Mouse (Mus musculus) megakaryocyte-erythroid progenitor cell, adult 5-6 weeks (primary cell): ENCODE data around the gene Usp1. TPM values are rescaled to one million over a fixed set of nuclear protein-coding genes. Genes with fewer than 3 reads are reported as not detected.
"Not testable (repeated sequence)": the region's sequence is repeated elsewhere in the genome, so short reads cannot be mapped to it uniquely, and the experiment has no call there.

Source experiments
- ATAC-seq: replicated peaks from 2 replicates; pipeline ENCODE4 v1.8.0; 2016; ENCODE audit warnings: mild to moderate bottlenecking, inconsistent platforms; ENCODE audit not compliant: severe bottlenecking, poor library complexity, low FRiP score, low TSS enrichment
- total RNA-seq, 2 experiments: library from RNA; stranded (forward) in 1 of 2; stranded (reverse) in 1 of 2; fragments of 200-1000, 215-1000 nt in 1 of 2; fragments of >200 nt in 1 of 2; fragmentation: Nextera tagmentation in 1 of 2; gene quantifications; 2 replicates each; pipeline ENCODE4 v1.2.3; 2014 to 2017

Usp1 gene
- 93.8 and 111 TPM in 2 replicates for total RNA-seq (2014; fragmentation: Nextera tagmentation)
- total RNA-seq (2017): 146 and 171 TPM in 2 replicates

DNA sequence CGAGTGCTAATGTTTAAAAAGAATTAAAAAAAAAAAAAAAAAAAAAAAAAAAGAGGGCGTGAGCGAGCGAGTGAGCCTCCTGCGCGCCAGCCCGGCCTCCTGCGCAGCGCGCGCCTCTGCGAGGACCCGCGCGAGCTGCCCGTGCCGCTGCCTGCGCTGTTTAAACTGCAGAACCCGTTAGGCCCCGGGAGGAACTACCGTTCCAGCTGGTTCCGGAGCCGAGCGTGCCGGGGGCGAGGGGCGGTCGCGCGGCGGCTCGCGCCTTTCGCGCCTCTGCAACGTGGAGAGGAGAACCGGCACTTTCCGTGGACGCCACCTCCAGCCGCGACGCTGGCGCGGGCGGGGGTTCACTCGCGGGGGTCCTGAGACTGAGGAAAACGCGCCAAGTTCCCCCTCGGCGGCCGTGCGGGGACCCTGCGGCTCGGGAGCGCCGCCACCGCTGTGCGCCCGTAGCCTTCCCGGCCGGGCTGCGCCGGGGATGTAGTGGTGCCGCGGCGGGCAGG lies at the start of gene Usp1:
TSS of gene Usp1 (plus strand) at position 243 of the 503 bp plus-strand sequence.
- ATAC-seq: no peak

DNA sequence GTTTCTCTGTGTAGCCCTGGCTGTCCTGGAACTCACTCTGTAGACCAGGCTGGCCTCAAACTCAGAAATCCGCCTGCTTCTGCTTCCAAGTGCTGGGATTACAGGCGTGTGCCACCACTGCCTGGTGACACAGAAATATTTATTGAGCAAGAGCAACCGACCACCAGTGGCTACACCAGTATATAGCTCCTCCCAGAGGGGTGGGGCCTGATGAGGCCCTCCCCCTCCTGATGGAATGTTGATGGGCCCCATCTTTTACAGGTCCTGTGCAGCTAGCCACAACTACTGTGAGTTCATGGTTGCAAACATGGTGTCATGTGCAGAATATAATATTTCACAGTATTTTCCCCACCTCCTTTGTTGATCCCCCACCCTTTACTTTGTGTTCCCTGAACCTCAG lies 40.9 kb upstream of the Usp1 start:
- ATAC-seq: no peak

DNA sequence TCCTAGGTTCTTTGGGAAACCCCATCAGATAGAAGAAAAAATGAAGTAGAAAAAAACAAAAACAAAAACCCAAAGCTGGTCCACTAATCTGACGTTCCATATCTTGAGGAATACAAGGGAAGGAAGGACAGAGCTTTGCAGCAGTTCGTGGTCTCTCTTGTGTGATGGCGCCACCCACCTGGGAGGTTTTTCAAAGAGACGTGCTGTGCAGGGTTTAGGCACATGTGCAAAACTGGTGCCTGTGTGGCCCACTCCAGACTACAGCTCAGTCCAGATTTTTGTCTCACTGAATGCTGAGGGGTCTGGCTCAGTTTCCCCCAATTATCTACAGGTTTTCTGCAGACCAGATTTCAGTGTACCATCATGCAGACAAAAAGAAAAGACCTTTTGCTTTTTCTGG lies 37.2 kb upstream of the Usp1 start:
- ATAC-seq: no peak

DNA sequence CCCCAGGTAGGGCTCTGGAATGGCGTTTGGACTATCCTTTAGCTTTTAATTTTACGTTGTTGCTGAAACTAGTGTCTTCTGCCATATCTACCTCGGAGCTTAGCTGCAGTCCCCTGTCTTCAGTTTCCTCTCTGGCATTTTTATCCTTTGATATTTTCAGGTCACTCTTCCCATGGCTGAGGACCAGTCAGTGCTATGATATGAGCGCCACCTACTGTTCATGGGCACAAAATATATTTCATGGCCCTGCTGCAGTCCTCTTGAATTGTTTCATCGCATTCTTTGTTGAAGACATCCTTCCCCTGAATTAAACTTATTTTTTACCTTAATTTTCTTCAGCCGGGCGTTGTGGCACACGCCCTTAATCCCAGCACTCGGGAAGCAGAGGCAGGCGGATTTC lies 36.5 kb upstream of the Usp1 start:
- peak; percentile 71 for ATAC-seq

DNA sequence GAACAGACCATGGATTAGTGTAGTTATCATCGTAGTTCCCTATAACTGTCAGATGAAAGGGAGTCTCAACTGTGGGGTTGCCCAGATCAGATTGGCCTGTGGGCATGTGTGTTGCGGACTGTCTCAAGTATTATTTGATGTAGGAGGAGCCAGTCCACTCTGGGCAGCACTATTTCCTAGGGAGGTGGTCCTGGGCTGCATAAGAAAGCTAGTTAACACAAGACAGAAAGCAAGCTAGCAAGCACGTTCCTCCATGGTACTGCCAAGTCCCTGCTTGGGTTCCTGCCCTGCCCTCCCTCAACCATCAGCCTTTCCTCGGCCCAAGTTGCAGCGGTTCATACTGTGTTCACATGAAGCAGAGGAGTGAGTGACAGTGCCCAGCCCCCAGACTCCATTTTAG lies 13.4 kb upstream of the Usp1 start:
- ATAC-seq: no peak

DNA sequence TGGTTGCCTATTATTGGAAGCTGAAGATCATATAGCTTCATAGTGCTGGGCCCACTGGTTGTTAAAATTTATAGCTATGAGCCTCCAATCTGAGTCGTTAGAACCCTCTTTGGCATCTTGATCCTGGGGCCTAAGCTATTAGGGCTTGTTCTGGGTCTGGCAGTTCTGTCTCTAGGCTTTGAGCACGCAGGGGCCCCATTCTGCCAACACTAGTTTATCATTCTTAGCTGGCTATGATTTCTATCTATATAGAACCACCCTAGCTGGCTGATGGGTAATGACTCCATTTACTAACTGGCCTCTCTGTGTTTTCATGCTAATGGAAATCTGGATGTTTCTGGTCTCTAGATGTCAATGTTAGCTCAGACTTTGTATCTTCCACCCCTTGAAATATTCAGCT lies 5.9 kb upstream of the Usp1 start:
- ATAC-seq: no peak

DNA sequence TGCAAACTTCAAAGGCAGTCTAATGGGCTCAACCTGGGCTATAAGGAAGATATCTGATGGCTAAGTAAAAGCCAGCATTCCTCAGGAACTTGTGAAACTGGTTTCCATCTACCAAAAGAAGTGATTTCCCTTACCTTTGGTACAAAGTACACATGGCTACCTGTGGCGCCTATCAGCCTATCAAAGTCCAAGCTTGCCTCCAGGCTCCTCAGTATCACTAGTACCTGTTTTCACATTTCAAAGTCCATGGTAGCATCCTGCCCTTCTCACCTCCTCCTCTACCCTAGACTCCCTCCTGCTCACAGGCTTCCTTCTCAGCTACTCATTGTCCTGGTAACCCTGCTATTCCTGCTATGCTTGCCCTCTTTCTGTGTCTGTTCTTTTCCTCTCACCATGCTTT lies 5.4 kb upstream of the Usp1 start:
- no peak for ATAC-seq

DNA sequence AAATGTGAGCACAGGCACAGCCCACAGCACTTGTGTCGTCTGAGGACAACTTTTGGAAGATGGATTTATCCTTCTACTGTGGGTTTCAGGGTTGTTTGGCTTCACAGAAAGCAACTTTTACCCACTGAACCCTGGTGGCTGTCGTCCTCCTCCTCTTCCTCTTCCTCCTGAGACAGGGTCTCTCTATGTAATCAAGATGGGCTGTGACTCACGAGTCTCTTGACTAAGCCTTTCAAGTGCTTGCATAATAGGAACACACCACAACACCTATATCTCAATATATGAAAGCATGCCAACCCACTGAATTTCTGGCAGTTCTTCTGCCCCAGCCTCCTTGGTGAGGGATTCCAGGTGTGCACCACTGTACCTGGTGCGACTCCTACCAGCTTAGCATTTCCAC lies 2.7 kb upstream of the Usp1 start:
- ATAC-seq: no peak

DNA sequence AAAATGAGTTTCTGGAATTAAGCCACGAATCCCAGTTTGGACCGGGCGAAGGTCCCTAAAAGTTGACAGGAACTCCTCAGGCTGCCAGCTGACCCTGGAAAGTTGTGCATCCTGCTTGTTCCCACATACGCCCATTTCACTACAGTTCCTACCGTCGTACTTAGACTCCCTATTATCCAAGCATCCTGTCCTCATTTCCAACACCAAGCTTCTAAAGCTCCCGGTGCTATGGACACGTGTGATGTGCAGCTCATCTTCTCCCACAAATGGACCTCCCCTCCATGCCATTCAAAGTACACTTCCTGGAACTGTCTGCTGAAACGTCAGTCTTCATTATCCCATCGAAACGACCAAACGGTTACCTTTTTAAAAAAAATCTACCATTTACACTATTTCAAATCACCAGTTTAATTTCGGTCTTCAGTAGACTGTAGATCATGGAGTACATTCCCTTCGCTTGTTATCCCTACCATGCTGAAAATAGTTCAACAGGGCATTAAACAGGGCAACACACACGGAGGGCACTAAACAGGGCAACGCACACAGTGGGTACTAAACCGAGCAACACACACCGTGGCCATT lies 1.5 kb upstream of the Usp1 start:
- peak; percentile 2 for ATAC-seq

DNA sequence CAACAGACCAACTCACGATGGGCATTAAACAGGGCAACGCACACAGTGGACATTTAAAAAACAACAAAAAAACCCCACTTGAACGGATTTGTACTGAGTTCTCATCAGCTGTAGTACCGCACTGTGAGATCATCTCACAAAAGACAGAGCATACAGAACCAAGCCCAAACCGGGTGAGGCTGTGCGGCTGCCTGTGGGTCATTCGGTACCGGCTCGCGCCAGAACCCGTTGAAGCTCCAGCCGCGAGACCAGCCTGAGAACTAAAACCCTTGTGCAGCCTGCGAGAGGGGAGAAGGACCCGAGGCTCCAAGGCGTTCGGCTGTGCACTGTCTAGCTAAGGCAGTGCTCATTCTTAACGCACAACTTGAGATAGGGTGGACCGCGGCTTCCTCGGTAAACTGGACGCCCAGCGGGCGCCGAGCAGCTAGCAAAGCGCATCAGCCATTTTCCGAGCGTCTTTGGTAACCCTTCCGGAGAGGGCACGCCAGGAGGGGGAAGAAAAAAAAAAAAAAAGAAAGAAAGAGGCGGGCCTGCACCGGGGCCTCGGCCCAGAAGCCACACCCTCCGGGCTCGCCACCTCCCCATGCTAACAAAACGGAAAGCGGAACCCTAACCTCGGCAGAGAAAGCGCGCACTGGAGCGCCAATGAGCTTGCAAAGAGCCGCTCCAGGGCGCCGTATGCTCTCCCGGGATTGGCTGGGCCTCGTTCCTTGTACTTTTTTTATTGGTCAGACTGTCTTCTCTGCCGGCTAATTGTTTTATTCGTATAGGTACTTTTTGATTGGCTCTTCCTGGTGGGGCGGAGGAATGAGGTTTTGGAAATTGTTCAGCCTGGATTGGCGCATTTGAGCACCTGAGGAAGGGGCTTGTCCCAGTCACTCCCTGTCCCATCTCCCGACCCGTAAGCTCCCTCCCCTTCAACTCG lies 705 bp upstream of the Usp1 start:
- peak; percentile 93 for ATAC-seq

DNA sequence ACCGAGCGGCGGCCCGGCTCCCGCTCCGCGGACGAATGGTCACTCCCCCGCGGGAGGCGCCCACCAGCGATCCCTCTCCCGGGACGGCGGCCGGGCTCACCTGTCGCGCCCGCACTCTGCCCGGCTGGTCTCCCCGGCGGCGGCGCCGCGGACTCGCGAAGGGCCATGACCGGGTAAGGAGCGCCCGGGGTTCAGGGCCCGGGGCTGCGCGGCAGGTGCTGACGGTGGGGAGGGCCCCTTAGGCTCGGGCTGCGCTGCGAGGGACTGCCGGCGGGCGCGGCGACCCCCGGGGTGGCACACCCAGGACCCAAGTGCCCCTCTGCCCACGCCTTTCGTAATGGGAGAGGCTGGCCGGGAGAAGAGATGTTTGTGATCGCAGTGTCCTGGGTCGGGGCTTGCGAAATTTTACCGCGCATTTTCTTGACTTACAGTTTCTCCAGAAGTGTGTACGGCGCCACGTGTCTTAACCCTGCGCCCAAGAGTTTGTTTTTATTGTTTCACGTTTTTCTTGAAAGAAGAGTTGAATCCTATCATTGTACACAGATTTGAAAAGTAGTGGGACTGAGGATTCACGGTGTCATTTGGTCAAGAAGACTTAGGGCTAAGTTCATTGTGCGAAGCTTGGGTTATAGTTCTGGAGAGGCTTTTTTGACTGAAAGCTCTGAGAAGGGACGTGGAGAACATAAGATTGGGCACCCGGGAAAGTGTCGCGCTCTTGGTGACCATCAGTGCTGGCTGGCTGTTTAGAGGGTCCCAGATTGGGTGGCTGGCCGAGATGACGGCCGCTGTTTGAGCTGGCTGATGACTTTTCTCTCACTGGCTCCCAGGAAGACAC lies 678 bp downstream of the Usp1 start:
- no peak for ATAC-seq

DNA sequence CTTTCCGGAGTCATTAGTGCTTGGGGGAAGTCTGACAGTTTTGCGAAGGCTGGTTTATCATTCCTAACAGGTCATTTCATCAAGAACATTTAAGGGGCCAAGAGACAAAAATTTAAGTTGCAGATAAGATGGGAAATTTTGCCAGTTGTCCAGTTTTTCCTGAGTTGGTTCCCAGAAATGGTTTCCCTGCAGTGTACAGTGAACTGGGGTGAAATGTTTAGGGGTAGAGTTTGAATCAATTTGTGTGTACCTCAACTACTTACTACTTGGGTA lies 1.2 kb downstream of the Usp1 start:
- ATAC-seq: no peak

DNA sequence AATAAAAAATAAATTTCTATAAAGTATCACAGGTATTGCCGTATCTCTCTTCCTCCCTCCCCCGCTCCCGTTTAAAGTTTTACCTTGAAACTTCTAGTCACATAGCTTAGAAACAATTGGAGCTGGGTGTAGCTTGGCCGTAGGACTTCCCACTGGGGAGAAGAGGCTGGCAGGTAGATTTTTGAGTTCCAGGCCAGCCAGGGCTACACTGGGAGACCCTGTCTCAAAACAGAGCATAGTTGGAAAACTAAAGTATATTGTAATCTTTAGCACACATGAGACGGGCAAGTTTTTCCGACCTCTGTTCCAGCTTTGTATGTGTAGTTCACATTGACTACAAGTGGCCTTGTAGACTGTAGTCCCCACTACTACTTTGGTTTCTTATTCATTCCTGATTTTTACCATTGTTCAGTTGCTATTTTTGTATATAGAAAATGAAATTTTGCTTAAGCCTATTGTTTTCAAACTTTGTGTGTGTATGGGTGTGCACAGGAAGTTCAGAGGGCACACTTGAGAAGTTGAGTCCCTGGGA lies 1.7 kb downstream of the Usp1 start:
- no peak for ATAC-seq

DNA sequence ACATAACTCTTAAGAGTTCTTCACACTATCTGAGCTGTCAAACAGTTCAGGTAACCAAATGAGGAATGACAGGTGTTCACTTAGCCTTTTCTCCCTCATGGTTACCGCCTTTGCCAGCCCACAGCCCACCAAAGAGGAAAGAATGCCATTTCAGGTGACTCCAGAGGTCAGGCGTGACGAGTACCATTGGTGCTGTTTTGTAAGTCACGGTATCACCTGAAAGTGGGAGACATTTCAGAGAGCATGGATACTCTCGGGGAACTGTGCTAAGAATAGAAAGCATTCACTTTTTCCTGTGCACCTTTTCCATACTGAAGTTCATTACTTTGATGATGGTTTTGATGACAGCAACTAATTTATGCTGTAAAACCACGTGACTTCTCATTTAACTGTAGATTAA lies 12.4 kb downstream of the Usp1 start:
- no peak for ATAC-seq

DNA sequence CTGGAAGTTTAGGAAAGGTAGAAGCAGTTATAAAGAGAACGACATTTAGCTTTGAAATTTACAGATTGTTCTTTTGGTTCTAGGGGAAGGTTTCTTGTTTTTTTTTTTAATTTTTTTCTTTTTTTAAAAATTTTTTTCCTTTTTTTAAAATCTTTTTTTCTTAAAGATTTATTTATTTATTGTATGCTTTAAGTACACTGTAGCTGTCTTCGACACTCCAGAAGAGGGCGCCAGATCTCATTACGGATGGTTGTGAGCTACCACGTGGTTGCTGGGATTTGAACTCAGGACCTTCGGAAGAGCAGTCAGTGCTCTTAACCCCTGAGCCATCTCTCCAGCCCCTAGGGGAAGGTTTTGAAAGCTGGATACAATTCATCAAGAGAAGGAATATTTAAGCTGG lies 14.6 kb downstream of the Usp1 start:
- ATAC-seq: not testable (repeated sequence)

DNA sequence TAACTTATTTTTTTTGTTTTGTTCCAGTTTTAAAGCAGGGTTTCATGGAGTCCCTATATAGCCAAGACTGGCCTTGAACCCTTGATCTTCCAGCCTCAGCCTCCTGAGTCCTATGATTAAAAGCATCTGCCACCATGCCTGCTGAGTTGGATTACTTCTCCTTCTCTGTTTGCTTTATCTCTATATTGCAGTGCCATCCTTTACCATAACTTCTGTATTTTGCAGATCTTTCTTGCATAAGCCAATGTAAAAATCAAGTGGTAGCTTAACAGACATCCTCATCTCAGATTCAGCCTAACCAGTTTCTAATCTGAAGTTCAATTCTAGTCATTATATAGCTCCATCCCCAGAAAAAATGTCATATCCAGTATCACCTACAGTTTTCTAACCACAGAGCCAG lies 27.0 kb downstream of the Usp1 start:
- ATAC-seq: no peak

DNA sequence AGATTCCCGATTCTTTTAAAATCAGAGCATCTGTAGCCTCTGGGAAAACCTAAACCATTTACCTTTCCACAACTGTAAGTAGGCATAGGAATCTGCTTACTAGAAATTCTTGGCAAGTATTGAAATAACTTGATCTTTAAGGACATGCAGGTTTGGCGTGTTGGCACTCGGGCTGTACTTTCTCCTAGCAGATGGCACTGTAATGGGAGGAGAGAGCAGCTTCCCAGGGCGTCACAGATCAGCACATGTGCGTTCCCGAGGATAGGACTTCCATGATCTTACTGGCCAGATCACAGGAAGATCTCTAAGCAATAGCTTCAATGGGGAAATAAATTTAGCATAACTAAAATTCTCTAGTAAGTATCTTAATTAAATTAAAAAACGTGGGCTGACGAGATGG lies 32.4 kb downstream of the Usp1 start:
- ATAC-seq: no peak

DNA sequence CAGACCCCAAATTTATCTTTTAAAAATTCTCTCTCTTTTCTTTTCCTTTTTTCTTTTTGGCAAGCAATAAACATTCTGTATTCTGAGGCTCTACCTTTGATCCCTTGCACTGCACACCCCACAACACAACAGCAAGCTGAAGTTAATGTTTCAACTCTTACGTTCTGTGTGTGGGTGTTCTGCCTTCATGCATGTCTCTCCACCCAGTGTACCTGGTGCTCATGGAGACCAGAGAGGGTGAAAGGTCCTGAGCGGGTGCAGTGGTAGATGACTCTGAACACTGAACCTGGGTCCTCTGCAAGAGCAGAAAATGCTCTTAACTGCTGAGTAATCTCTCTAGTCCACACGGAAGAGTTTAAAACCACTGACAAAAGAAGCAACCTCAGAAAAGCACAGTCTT lies 36.6 kb downstream of the Usp1 start:
- ATAC-seq: no peak

DNA sequence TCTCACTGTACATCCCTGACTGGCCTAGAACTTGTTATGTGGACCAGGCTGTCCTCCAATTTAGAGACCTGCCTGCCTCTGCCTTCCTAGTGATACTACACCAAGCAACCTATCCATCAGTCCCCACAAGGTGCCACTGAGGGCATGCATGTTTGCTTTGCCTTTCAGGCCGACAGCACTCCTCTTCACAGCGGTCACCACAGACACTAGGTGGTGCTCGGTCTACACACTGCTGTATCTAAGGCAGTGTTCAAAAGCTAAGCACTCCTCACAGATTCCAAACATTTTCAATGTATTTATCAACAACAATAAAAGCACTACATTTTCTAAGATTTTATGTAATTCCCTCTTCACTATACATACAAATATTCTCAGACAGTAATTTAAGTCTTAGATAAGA lies 46.3 kb downstream of the Usp1 start:
- ATAC-seq: no peak

DNA sequence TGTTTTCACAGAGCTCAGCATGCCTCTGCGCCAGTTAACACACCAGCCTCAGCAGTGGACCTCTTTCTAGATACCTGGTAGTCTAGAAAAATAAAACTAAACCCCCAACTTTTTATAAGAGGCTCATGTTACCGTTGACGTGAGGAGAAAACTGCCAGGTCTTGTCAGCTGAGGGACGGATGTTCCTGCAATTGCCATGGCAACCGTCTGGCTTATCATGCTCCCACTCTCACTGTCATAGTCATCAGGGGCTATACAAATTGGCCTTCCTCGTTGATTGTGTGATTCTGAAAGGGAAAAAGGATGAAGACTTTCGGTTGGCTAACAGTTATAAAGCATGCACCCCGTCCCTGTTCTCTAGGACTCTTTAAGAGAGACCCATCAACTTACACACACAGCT lies 52.1 kb downstream of the Usp1 start:
- no peak for ATAC-seq
